Mouse (Mus musculus) embryonic facial prominence, embryonic 11.5 days (tissue): Measurements from ENCODE around the gene Atp6v1e2. TPM values are rescaled to one million over a fixed set of nuclear protein-coding genes. Genes with fewer than 3 reads are reported as not detected.

Experiments used
- ATAC-seq: fragments of 200-750 bp; cut with Nextera tagmentation; replicated peaks from 2 replicates; pipeline ENCODE4 v1.8.0; 2017; ENCODE audit warnings: low read depth; ENCODE audit not compliant: insufficient number of reproducible peaks, low FRiP score, low TSS enrichment
- DNase-seq: peaks from one replicate; pipeline ENCODE4 v3.0.0-alpha.2; 2015; ENCODE audit warnings: low spot score
- H3K27ac ChIP-seq: fragments of 300-500 bp; sonication (generic); replicated peaks from 2 replicates; pipeline ENCODE4 v1.5.1; 2014; ENCODE audit warnings: mild to moderate bottlenecking, low read depth, low read length, control low read depth
- H3K27me3 ChIP-seq: fragments of 300-500 bp; sonication (generic); 2 replicates; pipeline ENCODE4 v1.6.1; 2014; ENCODE audit warnings: mild to moderate bottlenecking, low read length, moderate library complexity, mixed read lengths; ENCODE audit not compliant: control insufficient read depth, insufficient read depth
- H3K36me3 ChIP-seq: fragments of 300-500 bp; sonication (generic); replicated peaks from 2 replicates; pipeline ENCODE4 v1.6.1; 2014; ENCODE audit warnings: low read depth, mild to moderate bottlenecking, low read length, moderate library complexity, mixed read lengths; ENCODE audit not compliant: control insufficient read depth, insufficient read depth
- H3K4me1 ChIP-seq: fragments of 300-500 bp; sonication (generic); 2 replicates; pipeline ENCODE4 v1.6.1; 2014; ENCODE audit warnings: low read length, mixed read lengths; ENCODE audit not compliant: control insufficient read depth, insufficient read depth
- H3K4me2 ChIP-seq: fragments of 300-500 bp; sonication (generic); 2 replicates; pipeline ENCODE4 v1.6.1; 2014; ENCODE audit warnings: low read depth, mild to moderate bottlenecking, control low read depth, low read length, moderate library complexity
- H3K4me3 ChIP-seq: fragments of 300-500 bp; sonication (generic); 2 replicates; pipeline ENCODE4 v1.5.1; 2014; ENCODE audit warnings: low read depth, low read length, control low read depth
- H3K9ac ChIP-seq: fragments of 300-500 bp; sonication (generic); replicated peaks from 2 replicates; pipeline ENCODE4 v1.6.1; 2014; ENCODE audit warnings: mild to moderate bottlenecking, control low read depth, low read length
- H3K9me3 ChIP-seq: fragments of 300-500 bp; sonication (generic); replicated peaks from 2 replicates; pipeline ENCODE4 v1.6.1; 2016; ENCODE audit warnings: mild to moderate bottlenecking, low read length, inconsistent platforms, mixed read lengths; ENCODE audit not compliant: control insufficient read depth
- WGBS: fragments of 180-500 bp; shearing (Covaris S2); extraction: QIAGEN DNeasy Blood & Tissue Kit; methylation state at CpG from one replicate; pipeline ENCODE4 v1.1.7; 2014; 5-methylcytosine and 5-hydroxymethylcytosine counted together
- polyA plus RNA-seq: library from polyadenylated mRNA; unstranded; fragments of >200 nt; fragmentation: Nextera tagmentation; extraction: Ambion mirVana; gene quantifications from 2 replicates; pipeline ENCODE4 v1.2.1, GENCODE M21; 2014

Atp6v1e2 gene
- polyA plus RNA-seq, 1 experiment from 2014 or later, result not detected

GRCm38 (mm10) chr17:86963586-86963902, 15.8 kb upstream of the Atp6v1e2 start:
- Histone ChIP-seq H3K4me3 (peak overlapping the region; percentile 88), H3K27me3 (no peaks in the 10 kb centered on the region), H3K9me3 (no peaks in the 10 kb centered on the region), H3K4me1 (no peaks in the 10 kb centered on the region), H3K27ac (peak overlapping the region; percentile 90), H3K9ac (peak overlapping the region; percentile 88), H3K36me3 (no peaks in the 10 kb centered on the region), H3K4me2 (peak overlapping the region; percentile 87)
- ATAC-seq, result peak; percentile 50
- 0% methylated on average over 8 of the region's 26 CpGs for WGBS
- DNase-seq, result peak; percentile 50

GRCm38 (mm10) chr17:86962894-86963585, 15.3 kb upstream of the Atp6v1e2 start, which contains the start of gene Rhoq:
Gene Rhoq (plus strand): TSS chr17:86963082.
- Histone ChIP-seq H3K9me3 (no peaks in the 10 kb centered on the region), H3K4me3 (peak within 1 kb of the TSS; percentile 88), H3K36me3 (no peaks in the 10 kb centered on the region), H3K27me3 (no peaks in the 10 kb centered on the region), H3K4me1 (no peaks in the 10 kb centered on the region), H3K4me2 (peak within 1 kb of the TSS; percentile 87), H3K27ac (peak within 1 kb of the TSS; percentile 90), H3K9ac (peak within 1 kb of the TSS; percentile 88)
- peak; percentile 94 for DNase-seq
- peak; percentile 90 for ATAC-seq
- WGBS, result under 1% methylated on average over 39 of the region's 86 CpGs

DNA sequence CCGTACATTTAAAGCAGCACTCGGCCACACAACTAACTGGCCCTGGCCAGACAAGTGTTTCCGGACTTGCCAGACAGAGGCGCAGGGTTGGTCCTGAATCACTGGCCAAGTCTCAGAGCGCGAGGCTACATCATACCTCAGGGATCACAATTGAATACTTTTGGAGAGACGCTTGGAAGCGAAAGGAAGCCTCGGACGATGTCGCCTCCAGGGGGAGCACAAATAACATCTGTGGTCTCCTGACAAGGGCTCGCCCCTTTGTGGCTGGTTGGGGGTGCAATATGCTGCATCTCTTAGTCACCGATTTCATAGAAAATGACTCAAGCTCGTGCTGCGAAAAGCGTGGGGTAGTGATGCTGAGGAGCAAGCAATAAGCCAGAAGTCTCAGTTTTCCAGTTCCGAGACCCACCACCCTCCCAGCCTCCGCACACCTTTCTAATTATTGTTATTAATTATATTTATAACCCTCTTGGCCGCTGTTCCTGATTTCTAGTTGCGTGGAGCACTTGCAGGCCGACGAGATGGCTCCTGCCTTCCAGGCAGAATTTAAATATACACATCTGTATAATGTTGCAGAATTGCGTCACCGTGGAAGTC, 14.7 kb upstream of the Atp6v1e2 start:
- peak; percentile 37; the same call in 1 of the 2 replicates for ATAC-seq

GRCm38 (mm10) chr17:86961301-86961841, 13.7 kb upstream of the Atp6v1e2 start:
- Histone ChIP-seq H3K36me3 (no peaks in the 10 kb centered on the region), H3K9me3 (no peaks in the 10 kb centered on the region), H3K9ac (no peak overlapping the region), H3K4me1 (no peaks in the 10 kb centered on the region), H3K4me3 (no peak overlapping the region), H3K4me2 (no peak overlapping the region), H3K27ac (0 out of 2 replicates have a peak overlapping the region, but pooled peaks have one; percentile 20), H3K27me3 (no peaks in the 10 kb centered on the region)
- DNase-seq, result no peak
- 63% methylated on average over 8 of the region's 8 CpGs for WGBS
- no peak for ATAC-seq

More for the DNA sequence above, 14.7 kb upstream of the Atp6v1e2 start:
- H3K36me3 ChIP-seq, result no peaks in the 10 kb centered on the region
- peak overlapping the region; percentile 87 for H3K4me2 ChIP-seq
- peak overlapping the region; percentile 90 for H3K27ac ChIP-seq
- peak overlapping the region; percentile 88 for H3K4me3 ChIP-seq
- DNase-seq, result peak; percentile 93
- 0% methylated on average over 24 of the region's 24 CpGs for WGBS
- peak overlapping the region; percentile 88 for H3K9ac ChIP-seq
- H3K27me3 ChIP-seq, result no peaks in the 10 kb centered on the region
- no peaks in the 10 kb centered on the region for H3K4me1 ChIP-seq
- H3K9me3 ChIP-seq, result no peaks in the 10 kb centered on the region

DNA sequence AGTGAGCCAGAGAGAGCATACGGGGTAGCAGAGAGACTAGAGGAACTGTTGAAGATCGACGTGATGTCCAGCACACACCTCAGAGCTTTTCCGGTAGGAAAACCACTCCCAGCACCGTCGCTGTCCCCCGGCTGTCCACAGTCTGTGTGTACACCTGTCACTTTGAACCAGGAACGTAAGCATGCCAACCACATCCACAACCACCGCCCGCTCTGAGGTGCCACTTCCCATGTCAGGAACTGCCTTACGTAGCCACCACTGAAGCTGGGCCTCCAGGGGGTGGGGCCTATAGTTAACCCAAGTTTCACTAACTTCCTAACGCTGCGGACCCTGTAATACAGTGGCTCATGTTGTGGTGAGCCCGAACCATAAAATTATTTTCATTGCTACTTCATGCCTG, 10.3 kb upstream of the Atp6v1e2 start:
- no peak for ATAC-seq
- DNase-seq, result no peak
- Histone ChIP-seq H3K4me3 (no peak overlapping the region), H3K9me3 (no peaks in the 10 kb centered on the region), H3K4me1 (no peaks in the 10 kb centered on the region), H3K27me3 (no peaks in the 10 kb centered on the region), H3K9ac (no peak overlapping the region), H3K4me2 (no peak overlapping the region), H3K27ac (no peak overlapping the region), H3K36me3 (no peaks in the 10 kb centered on the region)
- 83% methylated on average over 14 of the region's 14 CpGs for WGBS

DNA sequence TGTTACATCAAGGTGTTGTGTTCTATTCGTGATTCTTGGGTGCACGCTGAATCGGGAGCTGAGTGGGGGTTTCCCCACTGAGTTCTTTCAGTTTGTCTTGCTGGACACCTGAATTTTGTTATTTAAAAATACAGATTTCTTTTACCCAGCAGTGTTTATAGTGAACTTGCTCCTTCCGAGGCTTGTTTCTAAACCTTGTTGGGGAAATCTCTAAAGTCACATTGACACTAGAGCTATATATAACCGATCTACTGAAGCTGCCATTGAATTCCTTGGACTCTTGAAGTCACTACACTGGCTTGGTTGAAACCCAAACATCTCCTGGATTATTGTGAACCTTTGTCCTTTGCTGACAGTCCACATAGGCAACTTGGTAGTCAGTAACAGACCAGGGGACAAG, 9.5 kb upstream of the Atp6v1e2 start:
- ATAC-seq (no peak), DNase-seq (no peak)
- 90% methylated on average over 5 of the region's 5 CpGs for WGBS

GRCm38 (mm10) chr17:86948801-86949200, 1.1 kb upstream of the Atp6v1e2 start:
- H3K27me3 ChIP-seq, result no peaks in the 10 kb centered on the region
- no peak for ATAC-seq
- WGBS, result 71% methylated on average over 6 of the region's 6 CpGs
- no peaks in the 10 kb centered on the region for H3K4me1 ChIP-seq
- no peak overlapping the region for H3K4me2 ChIP-seq
- no peaks in the 10 kb centered on the region for H3K36me3 ChIP-seq
- H3K9me3 ChIP-seq, result no peaks in the 10 kb centered on the region
- no peak for DNase-seq
- no peak overlapping the region for H3K9ac ChIP-seq
- H3K4me3 ChIP-seq, result no peak overlapping the region
- H3K27ac ChIP-seq, result no peak overlapping the region

More for the DNA sequence above, 9.5 kb upstream of the Atp6v1e2 start:
- Histone ChIP-seq H3K4me3 (no peak overlapping the region), H3K27ac (no peak overlapping the region), H3K9ac (no peak overlapping the region), H3K9me3 (no peaks in the 10 kb centered on the region), H3K4me1 (no peaks in the 10 kb centered on the region), H3K36me3 (no peaks in the 10 kb centered on the region), H3K4me2 (no peak overlapping the region), H3K27me3 (no peaks in the 10 kb centered on the region)

DNA sequence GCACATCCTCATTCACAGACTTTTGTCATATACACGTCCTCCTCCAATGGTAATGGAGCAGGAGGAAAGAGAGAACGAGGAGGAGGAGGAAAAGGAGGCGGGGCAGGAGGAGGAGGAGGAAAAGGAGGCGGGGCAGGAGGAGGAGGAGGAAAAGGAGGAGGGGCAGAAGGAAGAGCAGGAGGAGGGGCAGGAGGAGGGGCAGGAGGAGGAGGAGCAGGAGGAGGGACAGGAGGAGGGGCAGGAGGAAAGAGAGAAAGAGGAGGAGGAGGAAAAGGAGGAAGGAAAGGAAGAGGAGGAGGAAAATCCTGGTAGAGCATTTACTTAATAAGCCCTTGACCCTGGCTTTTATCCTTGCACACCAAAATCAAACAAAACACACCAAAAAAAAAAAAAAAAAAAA, 1.6 kb downstream of the Atp6v1e2 start:
- ATAC-seq, result no peak
- no peak overlapping the region for H3K9ac ChIP-seq
- H3K4me3 ChIP-seq, result no peak overlapping the region
- H3K4me2 ChIP-seq, result no peak overlapping the region
- DNase-seq, result no peak
- no peaks in the 10 kb centered on the region for H3K4me1 ChIP-seq
- H3K36me3 ChIP-seq, result no peaks in the 10 kb centered on the region
- WGBS, result 42% methylated on average over 4 of the region's 4 CpGs
- H3K27me3 ChIP-seq, result no peaks in the 10 kb centered on the region
- H3K9me3 ChIP-seq, result no peaks in the 10 kb centered on the region
- no peak overlapping the region for H3K27ac ChIP-seq
